Mouse (Mus musculus) CD4-positive, CD25-positive, alpha-beta regulatory T cell, adult 4 months (primary cell): Measurements from ENCODE around the gene Acot11. TPM values are rescaled to one million over a fixed set of nuclear protein-coding genes. Genes with fewer than 3 reads are reported as not detected.
"Not testable (repeated sequence)": the region's sequence is repeated elsewhere in the genome, so short reads cannot be mapped to it uniquely, and the experiment has no call there.

Experiments
- ATAC-seq: one replicate; pipeline ENCODE4 v1.8.0; 2017
- polyA plus RNA-seq, 2 experiments: library from polyadenylated mRNA; unstranded; fragments of 100-300 nt; shearing (Covaris generic); gene quantifications; one replicate each; pipeline ENCODE4 v1.2.1; 2017

Acot11 gene
- polyA plus RNA-seq, 2 experiments from 2014 or later = 2.5 to 10.2 TPM

DNA sequence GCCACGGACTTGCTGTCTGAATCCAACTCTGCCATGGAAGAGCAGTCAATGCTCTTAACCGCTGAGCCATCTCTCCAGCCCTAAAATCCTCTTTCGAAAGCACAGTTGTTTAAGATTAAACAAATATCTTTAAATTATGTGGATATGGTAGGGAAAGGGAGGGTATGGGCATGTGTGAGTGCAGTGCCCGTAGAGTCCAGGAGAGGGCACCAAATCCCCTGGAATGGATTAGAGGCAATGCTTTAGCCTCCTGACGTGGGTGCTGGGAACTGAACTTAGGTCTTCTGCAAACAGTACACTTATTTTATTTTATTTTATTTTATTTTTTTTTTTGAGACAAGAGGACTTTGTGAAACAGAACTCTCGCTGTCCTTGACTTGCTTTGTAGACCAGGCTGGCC, 5.2 kb upstream of the Acot11 start:
- no peak for ATAC-seq

DNA sequence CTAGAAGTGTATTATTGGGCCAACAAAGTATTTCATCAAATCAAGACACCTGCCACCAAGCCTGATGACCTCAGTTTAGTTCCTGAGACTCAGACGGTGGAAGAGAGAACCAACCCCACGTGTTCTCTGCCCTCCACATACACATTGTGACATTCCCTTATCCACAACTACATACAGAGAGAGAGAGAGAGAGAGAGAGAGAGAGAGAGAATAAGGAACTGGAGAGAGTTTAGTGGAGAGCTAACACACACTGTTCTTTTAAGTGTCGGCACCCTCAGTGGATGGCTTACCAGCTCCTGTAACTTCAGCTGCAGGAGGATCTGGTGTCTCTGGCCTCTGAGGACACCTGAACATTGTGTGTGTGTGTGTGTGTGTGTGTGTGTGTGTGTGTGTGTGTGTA, 2.5 kb upstream of the Acot11 start:
- ATAC-seq = no peak

DNA sequence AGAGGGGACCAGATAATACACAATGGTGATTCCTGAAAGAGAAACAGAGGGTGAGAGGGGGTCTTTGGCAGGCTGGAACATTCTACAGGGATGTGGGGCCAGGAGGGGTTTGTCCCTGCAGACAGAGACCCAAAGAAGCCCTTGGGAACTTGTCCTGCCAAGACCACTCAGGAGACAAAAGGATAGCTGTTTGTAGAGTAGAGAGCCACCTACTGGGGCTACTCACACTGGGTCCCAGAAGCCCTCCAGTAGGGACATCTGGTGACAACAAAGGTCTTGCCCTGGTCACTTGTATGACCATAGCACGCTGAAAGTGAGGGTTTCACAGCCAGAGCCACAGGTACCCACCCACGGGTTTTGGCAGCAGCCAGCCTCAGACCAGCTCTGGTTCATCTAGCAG, 1.1 kb upstream of the Acot11 start:
- ATAC-seq = no peak

DNA sequence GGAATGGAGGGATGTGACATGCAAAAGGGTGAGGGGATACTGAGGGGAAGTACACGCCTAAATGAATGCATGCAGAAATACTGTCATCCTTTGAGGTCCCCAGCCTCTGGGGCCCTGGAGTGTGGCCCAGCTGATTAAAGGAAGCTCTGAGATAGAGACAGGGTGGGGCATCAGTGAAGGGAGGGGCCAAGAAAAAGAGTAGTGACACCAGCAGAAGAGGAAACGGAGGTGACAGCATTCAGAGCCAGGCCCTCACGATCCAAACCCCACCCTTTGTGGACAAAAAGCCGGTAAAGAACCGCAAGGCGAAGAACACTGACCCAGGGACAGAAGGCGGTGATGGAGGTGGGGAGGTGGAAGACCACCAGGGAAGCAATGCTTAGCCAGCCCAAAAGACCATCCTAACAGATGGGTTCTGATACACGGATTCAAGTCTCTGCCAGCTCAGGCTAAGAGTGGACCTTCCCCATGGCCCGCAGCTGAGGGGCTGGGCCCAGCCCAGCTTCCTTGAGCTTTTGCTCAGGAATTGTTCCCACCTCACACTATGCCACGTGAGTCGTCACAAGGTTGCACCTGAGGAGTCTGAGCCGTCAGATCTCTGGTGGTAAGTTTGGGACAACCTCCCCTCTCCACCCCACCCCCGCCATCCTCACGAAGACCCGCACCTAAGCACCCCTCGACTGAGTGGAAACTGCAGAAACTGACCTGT, 443 bp downstream of the Acot11 start:
- ATAC-seq = peak; percentile 95

DNA sequence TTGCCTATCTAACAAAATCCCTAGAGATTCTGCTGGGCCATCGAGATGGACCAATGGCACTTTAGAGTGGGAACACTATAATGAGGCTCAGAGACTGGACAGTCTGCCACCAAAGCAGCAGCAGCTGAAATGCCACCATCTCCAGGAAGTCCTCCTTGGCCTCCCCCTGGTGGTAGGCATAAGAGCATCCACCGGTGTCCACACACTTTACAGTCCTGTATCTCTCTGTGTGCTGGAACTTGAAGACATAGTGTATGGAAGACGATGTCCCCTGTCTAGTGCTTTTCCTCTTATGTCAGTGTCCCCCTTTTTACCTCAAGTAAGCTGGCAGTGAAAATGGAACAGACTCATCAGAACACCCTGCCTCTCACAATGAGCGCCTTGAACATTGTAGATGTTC, 1.0 kb downstream of the Acot11 start:
- peak; percentile 58 for ATAC-seq

DNA sequence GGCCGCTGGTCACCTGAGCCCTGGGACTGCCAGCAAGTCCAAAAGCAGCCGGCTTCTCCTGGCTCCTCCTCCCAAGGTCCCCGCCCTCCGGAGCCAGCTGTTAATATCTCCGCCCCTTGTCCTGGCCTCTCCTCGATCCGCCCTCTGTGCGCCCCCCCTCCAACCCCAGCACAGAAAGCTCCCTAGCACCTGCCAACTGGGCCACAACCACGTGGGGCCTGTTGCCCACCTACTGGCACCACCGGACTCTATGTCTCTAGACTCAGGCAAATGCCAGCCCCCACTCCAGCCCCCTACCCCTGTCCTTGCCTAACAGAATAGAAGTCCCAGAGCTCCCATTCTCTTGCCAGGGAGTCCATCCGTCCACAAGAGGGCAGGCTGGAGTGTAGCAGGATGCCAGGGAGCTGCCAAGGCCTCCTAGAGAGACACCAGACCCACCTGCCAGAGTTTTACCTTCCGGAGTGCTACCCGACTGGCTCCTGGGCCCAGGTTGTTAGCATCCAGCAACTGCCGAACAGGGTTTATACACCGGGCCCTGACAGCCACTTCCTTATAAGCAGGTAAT, 4.9 kb downstream of the Acot11 start:
- no peak for ATAC-seq

DNA sequence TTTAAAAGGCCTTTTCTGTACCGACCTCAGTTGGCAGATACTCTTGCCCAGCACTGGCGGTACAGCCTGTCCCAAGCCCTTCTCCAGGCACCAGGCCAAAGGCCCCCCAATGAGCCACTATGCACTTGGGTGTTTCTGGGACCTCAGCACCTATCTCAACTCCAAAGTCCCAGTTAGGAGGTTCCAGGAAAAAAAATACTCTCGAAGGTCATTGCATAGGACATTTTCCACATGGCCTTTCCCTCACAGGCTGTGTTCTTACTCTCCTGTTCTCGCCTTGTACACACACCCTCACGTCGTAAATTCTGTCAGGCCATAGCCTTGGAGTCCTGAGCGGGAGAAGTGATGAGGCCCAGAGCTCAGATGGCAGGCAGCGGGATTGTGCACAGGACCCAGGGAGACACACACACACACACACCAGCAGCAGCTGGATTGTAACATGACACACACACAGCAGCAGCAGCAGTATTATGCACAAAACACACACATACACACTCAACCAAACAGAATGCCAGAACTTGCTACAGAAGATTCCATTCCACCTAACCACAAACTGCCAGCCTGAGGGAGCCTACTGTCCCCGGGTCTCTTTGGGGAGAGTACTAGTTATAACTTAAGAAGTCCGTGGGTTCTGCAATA, 5.8 kb downstream of the Acot11 start:
- no peak for ATAC-seq

DNA sequence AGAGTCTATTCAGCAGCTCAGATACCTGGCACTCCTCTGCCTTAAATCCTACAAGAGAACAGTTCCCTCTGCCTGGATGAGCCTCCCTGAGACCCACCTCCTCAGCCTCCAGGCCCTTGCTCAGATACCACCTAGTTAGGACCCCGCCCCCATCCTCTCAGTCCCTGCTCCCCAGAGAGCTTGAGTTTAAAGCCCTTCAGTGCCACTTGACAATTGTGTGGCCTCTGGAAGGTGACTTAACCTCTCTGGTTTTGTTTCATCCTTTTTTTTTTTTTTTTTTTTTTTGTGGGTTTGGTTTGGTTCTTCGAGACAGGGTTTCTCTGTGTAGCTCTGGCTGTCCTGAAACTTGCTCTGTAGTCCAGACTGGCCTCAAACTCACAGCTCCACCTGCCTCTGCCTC, 9.5 kb downstream of the Acot11 start:
- no peak for ATAC-seq

DNA sequence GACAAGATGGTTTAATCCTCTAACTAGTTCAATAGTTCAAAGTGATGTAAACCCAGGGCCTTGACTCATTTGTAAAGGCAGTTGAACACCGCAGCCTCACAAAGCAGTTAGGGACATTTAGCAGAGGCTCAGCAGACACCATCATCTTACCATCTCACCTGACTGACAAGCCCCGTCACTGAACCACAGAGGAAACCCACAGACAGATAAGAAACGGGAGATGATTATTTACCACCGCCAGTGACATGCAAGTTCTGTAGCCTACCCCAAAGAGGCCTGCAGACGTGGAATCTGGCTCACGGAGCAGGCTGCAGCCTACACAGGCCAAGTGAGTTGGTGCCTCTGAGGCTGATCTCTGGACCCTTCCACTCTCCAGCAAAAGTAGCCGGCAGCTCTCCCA, 10.6 kb downstream of the Acot11 start:
- peak; percentile 99 for ATAC-seq

DNA sequence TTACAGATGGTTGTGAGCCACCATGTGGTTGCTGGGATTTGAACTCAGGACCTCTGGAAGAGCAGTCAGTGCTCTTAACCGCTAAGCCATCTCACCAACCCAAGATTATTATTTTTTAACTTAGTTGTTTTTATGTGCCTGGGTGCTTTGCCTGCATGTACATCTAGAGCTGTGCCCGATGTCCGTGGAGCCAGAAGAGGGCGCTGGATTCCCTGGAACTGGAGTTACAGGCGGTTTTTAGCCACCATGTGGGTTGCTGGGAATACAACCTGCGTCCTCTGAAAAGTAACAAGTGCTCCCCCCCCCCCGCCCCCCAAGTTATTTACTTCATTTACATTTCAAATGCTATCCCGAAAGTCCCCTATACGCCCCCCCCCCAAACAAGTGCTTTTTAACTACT, 11.0 kb downstream of the Acot11 start:
- not testable (repeated sequence) for ATAC-seq

DNA sequence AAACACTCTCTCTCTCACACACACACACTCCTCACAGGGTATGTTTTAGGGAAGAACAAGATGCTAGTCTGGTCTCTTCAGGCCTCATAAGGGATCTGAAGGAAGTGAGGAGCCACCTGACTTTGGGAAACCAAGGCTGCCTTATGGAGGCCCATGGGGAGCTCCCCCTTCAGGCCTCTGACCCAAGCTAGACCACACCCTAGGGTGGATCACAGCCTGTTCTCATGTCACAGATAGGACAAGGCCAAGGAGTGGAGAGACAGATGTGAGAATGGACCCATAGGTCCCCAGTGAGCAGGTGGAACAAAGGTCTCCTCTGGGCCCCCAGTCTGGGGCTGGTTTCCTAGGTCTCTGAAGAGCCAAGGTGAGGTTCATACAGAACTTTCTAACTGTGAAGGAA, 12.5 kb downstream of the Acot11 start:
- no peak for ATAC-seq

DNA sequence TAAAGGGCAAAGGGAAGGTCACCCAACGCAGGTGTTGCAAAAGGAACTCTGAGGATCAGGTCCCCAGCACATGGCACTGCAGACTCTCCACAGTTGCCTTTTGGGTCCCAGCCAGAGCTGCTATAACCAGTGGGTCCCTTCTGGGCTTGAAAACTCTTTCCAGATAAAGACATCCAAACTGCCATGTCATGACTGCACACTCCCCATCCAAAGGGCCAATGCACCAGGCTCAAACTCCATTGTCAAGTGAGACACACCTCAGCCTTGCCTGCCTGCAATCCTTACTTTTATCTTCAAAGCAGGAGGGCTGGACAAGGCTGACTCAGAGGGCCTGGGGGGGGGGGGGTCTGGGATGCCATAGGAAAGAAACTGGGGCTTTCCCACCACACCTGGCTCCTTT, 13.9 kb downstream of the Acot11 start:
- no peak for ATAC-seq

DNA sequence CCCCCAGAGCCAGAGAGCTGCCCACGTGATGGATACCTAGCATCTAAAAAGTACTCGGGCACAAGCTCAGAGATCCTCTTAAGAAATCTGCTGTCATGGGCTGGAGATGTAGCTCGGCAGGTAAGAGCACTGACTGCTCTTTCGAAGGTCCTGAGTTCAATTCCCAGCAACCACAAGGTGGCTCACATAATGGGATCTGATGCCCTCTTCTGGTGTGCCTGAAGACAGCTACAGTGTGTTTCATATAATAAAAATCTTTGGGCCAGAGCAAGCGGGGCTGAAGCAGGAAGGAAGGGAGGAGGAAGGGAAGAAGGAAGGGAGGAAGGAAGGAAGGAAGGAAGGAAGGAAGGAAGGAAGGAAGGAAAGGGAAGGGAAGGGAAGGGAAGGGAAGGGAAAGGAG, 14.6 kb downstream of the Acot11 start:
- ATAC-seq = not testable (repeated sequence)

DNA sequence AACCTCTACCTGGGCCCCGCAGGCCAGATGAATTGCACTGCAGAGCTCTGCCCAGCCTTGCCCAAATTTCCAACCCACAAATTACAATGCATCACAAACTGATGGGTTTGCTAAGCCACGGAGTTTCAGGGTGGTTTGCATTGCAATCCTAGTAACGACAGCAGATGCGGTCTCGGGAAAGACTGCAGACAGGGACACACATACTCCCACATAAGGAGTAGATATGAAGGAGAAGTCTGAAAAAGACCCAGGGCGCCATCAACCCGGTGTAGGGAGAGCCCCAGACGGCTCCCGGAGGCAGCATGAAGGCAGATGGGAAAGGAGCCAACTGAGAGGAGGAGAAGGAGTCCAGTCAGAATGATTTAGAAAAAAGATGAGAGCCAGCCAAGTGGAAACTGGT, 15.1 kb downstream of the Acot11 start:
- ATAC-seq = no peak

DNA sequence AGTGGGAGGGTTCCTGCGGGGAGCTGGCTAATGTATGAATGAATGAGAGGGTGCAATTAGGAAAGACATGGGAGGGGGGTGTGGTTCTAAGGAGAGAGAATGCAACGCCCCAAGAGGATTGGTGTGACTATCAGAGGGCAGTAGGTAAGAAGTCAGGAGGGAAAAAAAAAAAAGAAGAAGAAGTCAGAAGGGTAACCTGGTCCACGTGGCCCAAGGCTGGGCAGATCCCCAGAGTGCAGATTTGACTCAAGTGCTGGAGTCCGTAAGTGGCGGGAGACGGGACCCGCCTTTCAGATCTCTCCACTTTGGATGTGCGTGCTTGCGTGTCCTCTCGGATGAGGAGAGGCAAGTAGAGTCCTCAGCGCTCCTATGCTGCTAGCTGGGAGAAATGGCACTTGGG, 16.2 kb downstream of the Acot11 start:
- no peak for ATAC-seq

DNA sequence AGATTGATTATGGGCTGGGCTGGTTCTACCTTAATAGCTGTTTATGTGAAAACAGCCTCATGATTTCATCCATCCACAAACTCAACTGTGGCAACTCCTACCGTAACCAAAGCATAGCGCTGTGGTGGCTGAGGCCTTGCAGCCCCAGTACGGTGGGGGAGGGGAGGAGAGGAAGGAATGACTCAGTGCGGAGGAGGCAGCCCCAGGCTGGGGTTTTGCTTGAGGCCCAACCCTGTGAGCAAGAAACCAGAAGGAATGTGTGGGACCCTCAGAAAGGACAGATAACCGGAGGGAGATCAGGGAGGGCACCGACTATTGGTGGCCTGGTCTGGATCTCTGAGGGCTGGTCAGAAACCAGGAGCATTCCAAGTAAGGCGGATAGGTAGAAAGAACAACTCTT, 17.0 kb downstream of the Acot11 start:
- peak; percentile 97 for ATAC-seq

DNA sequence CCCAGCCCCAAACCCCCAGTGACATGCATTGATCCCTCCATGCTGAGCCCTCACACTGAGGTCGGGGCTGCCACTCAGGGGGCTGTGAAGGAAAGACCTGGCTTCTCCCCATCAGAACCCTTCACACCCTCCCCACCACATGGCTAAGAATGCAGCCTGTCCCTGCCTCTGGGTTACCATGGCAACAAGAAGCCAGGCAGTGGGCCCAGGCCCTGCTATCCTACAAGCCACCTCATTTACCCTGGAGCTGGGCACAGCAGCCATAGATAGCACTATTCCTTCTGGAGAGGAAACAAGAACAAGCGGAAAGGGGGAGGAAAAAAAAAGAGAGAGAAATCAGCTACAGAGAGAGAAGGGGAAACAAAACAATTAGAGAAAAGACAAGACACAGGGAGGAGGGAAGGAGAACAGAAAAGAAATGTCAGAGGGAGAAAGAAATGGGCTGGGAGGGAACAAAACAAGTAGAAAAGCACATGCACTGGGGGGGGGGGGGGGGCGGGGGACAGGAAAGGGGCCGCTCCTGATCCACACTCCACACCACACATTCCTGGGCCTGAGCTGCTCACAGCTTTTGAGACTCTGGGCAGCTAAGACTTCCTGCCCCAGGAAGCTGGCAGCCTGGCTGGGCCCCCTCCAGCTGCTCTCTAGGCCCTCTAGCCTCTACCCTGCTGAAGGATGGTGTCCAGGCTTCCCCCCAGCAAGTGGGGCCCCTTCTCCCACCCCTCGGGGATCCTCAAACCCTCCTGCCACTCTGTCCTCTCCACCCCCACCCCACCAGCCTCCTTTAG, 18.9 kb downstream of the Acot11 start:
- ATAC-seq = no peak

DNA sequence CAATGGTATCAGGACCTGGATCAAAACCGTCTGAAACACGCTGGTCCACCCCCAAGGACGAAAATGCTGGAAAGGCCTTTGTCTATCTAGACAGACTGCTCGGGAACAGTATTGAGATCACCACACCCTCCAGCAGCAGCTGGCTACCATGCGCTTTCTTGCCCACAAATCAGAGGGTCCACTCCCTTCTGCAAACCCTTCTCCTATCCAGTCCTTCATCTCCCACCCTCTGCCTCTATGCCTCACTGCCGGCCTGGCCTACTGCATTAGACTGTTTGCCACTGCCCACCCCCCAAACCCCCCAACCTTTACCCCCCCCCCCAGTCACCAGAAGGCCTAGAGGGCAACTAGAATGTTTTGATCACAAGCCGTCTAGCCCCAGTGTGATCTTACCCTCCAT, 19.5 kb downstream of the Acot11 start:
- no peak for ATAC-seq

DNA sequence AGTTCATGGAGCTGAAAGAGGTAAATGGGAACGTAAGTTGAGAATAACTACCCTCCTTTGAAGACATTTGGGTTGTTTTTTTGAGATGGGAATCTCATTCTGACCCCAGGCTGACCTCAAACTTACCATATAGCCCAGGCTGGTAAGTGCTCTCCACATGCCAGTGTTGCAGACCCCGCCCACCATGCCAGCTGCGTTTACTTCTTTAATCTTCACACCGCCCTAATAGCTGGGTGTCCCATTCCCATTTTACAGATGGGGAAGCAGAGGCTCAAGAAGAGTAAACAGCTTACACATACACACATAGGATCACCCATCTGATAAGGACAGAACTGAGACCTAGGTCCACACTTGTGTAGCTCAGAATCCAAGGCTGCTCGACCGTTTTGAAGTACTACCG, 20.0 kb downstream of the Acot11 start:
- ATAC-seq = no peak

DNA sequence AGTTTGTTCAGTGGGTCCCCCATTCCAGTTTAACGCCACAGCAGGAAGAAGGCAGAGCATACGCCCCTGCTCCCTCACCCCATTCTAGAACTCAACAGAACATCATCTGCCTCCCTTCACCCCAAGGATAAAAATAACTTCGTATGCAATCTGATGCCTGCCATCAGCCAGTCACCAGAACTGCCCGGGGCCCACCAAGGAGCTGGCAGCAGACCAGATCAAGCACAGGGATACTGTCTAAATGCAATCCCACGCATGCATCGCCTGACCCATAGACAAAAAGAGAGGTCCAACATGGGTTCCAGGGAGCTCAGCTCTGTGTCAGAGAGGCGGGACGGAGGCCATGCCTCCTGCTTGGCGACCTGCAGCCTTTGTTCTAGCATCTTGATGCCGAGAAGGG, 21.7 kb downstream of the Acot11 start:
- ATAC-seq = no peak

DNA sequence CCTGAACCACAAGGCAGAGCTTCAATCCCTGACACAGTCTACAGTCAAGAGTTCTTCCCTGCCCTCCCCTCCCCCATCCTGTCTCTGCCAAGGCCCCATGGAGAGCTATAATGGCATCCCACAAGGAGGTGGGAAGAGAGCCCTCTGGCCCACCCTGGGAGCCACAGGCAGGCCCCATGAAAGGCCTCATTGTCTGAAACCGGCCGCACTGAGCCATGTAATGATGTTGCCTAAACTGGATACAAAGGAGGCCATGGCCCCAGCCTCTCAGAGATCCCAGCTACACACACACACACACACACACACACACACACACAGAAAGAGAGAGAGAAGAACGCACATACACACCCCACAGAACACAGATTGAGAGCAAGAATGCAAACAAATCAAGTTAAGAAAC, 24.8 kb downstream of the Acot11 start:
- no peak for ATAC-seq

DNA sequence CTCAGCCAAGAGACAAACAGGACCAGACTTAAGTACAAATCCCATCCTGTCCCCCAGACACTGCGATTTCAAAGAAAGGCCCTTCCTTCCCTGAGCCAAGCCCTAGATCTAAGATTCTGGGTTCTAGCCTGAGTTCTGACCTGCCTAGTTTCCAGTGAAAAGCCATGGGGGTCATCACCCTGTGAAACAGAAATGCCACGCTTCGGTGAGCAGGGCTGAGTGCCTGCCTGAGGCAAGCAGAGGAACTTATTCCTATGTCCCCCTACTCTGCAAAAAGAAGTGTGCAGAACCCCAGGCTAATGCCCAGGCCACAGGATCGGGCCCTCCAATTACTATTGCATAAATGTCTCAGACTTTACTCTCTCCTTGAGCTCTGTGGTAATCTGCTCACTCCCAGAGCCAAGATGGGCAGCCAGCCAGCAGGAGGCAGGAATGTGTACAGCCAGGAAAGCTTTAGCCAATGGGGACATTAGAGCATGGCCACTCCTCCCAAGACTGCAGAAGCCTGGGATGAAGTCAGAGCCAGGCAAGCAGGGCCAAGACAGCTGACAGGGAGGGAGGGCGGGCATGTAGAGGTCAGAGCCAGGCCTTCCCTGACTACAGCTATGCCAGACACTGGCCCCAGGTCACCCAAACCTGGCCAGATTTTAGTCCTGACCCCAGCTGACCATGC, 26.5 kb downstream of the Acot11 start:
- no peak for ATAC-seq

DNA sequence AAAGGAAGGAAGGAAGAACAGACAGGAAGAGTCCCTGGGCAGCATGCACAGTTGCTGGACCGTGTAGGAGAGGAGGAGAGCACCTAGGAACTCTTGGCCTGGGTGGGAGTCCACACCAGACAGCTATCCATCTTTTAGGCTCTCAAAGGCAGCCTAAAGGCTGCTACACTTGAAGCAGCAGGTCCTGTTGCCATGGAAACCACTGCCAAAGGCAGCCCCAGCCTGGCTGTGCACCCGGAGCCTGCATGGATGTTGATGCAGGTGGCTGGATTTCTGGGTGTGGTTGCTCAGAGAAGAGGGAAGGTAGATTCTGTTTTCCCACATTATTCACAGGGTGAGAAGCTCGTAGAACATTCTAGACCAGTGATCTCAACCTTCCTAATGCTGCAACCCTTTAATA, 27.8 kb downstream of the Acot11 start:
- no peak for ATAC-seq
